Mouse (Mus musculus) skeletal muscle tissue, adult 2 months (tissue): Measurements from ENCODE around the gene Susd5.

Experiments
- DNase-seq: peaks from one replicate; pipeline ENCODE4 v3.0.0-alpha.2; 2012; ENCODE audit warnings: low read depth, low spot score

Susd5 gene

GRCm38 (mm10) chr9:114057090-114057796 is at the start of gene Susd5:
Susd5 (plus strand) TSS chr9:114057140.
- no peak for DNase-seq

GRCm38 (mm10) chr9:114007850-114008350 is 49.0 kb upstream of the Susd5 start:
- DNase-seq, result no peak

DNA sequence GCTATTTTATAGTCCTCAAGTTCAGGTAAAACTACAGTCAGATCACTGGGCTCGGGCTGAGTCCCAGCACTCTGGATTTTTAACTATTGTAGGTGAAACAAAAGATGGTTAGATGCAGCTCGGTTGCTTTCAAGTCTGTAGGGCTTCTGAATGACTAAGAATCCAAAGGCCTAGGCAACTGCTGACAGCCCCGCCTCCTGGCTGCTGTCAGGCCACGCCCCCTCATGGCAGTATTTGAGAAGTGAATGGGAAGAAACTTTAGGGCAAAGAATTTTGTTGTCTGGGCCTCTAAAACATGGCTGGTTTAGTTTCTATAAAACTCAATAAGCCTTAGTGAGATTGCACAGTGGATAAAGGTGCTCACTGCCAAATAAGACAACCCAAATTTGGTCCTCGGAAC is 47.4 kb upstream of the Susd5 start:
- no peak for DNase-seq

- DNase-seq, result no peak
These were observed 45.7 kb upstream of the Susd5 start for GRCm38 (mm10) chr9:114011203-114011602.

- DNase-seq, result no peak
These were observed 42.9 kb upstream of the Susd5 start for GRCm38 (mm10) chr9:114014034-114014433.

GRCm38 (mm10) chr9:114015724-114016123 is 41.2 kb upstream of the Susd5 start:
- DNase-seq, result no peak

- DNase-seq, result no peak
These were observed 40.5 kb upstream of the Susd5 start for GRCm38 (mm10) chr9:114016402-114016801.

DNA sequence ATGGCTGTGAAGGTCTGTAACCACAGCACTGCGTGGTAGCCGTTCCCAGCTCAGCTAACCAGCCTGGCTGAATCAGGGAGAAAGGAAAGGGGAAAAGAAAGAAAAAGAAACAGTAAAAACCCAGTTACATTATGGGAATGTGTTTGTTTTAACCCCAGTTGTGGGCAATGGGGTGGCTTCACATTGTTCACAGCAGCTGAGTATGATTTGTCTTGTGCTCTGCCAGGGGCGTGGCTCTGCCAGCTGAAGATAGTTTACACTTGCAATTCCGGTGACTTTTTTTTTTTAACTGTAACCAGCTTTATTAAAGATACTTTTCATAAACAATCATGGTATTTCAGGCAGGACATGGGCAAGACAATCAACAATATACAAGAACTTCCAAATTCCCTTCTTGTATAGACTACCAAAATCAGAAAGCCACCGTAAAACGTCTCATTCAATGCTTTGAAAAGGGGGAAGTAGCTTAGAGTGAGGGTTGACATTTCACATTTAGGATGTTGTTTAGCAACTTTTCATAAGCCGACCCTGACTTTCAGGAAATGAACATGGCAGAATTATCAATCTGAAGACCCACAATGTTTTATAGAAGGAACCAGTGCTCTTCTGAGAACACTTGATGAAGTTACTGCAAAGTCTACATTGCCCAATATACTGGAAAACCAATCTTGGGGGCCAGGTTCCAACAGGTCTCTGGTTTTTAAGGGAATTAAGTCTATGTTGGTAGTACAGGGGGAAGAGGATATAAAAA is 37.8 kb upstream of the Susd5 start:
- no peak for DNase-seq

DNA sequence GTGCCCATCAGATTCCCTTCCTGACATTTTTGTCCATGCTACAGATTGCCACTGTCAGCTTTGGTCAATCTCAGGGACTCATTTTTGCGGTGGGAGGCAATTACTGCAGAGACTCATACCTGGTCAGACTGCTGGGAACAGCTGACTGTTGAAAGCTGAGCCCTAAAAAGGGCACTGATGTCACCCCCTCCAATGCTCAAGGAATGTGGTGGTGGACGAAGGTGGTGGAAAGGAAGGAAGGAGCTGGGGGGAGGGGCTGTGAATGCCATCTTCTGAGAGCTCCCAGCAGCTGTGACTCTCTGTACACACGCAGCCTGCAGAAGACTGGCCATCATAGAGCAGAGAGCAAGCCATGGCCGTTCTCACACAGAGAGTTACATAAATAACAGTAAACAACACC is 34.8 kb upstream of the Susd5 start:
- DNase-seq, result no peak

DNA sequence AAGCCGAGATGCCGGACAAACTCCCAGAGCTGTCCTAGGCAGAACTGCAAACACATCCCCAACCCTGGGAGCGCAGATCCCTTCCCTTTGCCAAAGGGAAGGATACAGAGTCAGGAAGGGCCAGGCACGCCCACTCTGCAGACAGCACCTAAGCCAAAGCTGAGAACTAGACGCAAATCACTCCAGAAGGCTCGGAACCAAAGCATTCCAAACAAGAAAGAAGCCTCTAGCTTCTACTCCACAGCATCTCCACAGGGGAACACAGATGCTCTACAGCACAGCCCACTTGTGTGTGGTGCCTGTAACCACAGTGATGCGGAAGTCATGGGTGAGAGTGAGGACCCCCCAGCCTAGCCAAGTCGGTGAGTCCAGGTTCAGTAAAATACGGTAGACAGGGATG is 31.8 kb upstream of the Susd5 start:
- peak; percentile 11 for DNase-seq

GRCm38 (mm10) chr9:114025846-114026245 is 31.1 kb upstream of the Susd5 start:
- no peak for DNase-seq

DNA sequence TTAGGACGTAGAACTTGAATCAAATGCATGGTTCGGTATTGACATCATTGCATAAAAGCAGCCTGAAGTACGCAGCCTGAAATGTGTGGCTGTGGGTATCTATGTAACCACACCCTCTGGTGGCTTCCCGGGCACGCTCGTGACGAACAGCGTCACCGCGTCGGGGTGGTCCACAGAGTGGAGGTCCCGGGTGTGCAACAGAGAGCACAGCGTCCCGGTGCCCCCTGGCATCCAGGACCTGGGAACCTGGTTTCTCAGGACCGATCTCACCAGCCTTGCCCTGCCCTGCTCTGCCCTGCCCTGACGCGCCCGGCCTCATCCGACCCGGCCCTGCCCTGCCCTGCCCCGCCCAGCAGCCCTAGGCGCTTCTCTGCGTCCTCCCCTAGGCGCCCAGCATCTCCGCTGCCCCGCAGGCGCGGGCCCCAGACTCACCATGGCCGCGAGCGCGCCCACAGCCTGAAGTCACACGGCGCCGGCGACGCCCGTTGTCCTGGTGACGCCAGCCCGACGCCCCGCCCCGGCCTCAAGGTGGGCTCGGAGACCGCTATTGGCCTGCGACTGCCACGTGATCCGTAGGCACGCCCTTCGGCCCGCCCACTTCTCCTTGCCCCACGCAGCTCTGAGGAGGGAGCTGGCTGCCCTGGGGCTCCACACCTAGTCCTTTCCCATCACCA is 30.5 kb upstream of the Susd5 start:
- peak; percentile 9 for DNase-seq

GRCm38 (mm10) chr9:114040945-114041344 is 16.0 kb upstream of the Susd5 start:
- DNase-seq, result no peak

DNA sequence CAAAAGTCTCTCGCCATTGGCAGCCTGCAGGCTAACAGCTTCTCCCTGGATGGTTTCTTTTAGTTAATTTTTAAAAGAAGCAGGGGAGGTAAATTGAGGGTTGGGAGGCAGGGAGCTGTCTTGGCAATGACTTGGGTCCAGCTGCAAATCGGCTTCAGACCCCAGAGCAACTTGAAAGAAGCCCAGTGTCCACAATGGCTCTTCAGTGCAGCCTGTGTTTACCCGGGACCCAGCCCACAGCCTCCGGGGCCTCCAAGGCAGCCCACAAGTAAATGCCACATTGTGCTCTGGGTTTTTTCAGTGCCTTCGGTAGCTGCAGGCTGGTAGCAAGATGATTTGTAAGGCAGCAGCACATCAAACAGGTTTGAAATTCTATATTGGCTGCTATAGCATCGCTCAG is 14.4 kb upstream of the Susd5 start:
- no peak for DNase-seq

DNA sequence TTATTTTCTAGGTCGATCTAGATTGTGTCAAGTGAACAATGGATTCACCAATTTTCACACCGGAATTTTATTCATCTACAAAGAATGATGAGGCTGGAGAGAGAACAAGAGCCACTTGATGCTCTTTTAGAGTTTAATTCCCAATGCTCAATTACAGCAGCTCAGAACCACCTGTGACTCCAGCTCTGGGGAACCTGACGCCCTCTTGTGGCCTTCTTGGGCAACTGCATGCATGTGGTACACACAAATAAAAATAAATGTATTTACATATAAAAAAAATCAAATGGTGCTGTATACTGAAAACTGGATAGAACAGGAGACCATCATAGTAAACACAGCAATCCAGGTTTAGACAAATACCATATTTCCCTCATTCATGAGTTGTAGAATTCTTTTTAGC is 12.5 kb upstream of the Susd5 start:
- no peak for DNase-seq

GRCm38 (mm10) chr9:114046028-114046427 is 10.9 kb upstream of the Susd5 start, which contains the start of gene Fbxl2:
Fbxl2 (minus strand) TSS chr9:114046191.
- peak; percentile 38 for DNase-seq

DNA sequence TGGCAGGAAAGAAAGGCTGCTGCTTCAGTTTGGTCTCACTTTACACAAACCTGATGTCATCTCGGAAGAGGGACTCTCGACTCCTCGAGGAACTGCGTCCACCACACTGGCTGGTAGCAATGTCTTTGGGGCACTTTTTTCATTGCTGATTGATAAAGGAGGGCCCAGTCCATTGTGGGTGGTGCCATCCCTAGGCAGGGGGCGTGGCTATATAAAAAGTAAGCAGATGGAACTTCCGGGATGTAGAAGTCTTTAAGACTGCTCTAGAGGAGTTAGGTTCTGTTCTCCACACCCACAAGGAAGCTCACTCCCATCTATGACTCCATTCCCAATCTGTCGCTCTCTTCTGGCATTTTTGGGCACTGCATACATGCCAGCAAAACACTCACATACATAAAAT is 10.3 kb upstream of the Susd5 start:
- no peak for DNase-seq

DNA sequence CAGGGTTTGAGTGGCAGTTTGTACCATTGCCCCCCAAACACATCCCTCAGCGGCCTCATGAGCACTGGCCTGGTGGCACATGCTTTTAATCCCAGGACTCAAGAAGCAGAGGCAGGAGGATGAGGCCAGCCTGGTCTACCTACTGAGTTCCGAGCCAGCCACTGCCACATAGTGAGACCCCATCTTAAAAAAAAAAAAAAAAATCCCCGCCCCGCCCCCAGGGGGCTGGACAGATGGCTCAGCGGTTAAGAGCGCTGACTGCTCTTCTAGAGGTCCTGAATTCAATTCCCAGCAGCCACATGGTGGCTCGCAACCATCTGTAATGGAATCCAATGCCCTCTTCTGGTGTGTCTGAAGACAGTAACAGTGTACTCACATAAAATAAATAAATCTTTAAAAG is 6.8 kb upstream of the Susd5 start:
- no peak for DNase-seq

DNA sequence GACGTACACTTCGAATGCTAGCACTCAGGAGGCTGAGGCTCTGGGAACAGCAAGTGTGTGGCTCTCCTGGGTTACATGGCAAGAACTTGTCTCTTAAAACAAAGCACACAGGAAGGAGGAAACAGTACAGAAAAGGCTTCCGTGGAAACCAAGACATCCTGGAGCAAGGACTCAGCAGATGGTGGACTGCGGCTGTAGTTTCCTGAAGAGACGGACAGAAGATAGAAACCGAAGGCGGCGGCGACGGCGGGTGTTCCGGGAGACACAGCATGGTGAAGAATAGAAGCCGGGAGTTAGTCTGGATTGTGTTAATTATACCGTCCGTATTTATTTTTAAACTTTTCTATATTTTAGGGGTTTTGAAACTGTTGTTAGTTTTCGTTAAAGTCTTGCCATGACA is 6.2 kb upstream of the Susd5 start:
- no peak for DNase-seq

DNA sequence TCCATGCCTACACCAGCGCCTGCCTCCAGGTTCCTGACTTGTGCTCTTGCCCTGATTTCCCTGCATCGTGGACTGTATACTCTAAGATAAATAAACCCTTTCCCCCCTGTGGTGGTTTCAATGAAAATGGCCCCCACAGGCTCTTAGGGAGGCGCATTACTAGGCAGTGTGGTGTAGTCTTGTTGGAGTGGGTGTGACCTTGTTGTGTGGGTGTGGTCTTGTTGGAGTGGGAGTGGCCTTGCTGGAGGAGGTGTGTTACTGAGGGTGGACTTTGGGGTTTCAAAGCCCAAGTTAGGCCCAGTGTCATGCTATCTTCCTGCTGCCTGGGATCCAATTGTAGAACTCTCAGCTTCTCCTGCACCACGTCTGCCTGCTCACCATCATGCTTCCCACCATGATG is 4.9 kb upstream of the Susd5 start:
- DNase-seq, result no peak

GRCm38 (mm10) chr9:114052866-114053265 is 4.1 kb upstream of the Susd5 start:
- DNase-seq, result no peak

DNA sequence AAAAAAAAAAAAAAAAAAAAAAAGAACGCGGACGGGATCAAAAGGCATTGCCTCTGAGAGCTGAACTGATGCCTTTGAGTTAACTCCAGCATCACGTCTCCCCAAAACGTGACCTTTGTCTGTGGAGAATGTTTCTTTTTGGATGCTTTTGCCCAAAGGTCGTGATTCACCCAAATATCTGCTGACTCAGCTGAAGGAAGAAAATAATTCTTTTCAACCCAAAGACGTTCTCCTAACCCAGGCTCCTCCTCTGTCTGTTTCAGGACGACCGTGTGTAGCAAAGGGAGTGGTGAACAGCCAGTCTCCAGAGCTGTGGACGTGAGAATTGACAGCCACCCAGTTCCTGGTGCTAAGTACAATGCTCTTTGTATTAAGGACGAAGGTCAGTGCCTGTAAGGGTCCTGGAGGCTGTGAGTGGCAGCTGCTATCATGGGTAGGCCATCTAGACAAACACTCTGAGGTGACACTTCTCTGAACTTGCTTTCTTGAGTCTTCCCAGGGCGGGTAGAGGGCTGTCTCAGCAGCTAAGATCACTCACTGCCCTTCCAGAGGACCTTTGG is 11.6 kb downstream of the Susd5 start:
- DNase-seq, result no peak
